Mouse (Mus musculus): ENCODE measurements around the gene Fto. TPM values are rescaled to one million over a fixed set of nuclear protein-coding genes. Genes with fewer than 3 reads are reported as not detected.
A peak's percentile ranks its signal among the peaks of the same experiment; 100 is the strongest.

The Fto gene
- total RNA-seq, 2 experiments from 2014 or later = 143 TPM

GRCm38 (mm10) chr8:91353907-91354306 lies 40.6 kb downstream of the Fto start:
- DNase-seq (ENCODE audit: low spot score in 2 of 2) = no peak
- intact Hi-C loops (cut with DNase I) = no loop called here

- DNase-seq (ENCODE audit: low spot score in 2 of 2) = no peak
- intact Hi-C loops (cut with DNase I) = no loop called here
These were observed 42.1 kb downstream of the Fto start for GRCm38 (mm10) chr8:91355301-91355905.

GRCm38 (mm10) chr8:91355956-91356699 lies 42.8 kb downstream of the Fto start:
- intact Hi-C loops (cut with DNase I) = no loop called here
- DNase-seq (ENCODE audit: low spot score in 2 of 2) = no peak

GRCm38 (mm10) chr8:91357493-91358014 lies 44.2 kb downstream of the Fto start:
- intact Hi-C loops (cut with DNase I) = no loop called here
- no peak for DNase-seq (ENCODE audit: low spot score in 2 of 2)

GRCm38 (mm10) chr8:91358016-91358415 lies 44.7 kb downstream of the Fto start:
- intact Hi-C loops (cut with DNase I) = no loop called here
- DNase-seq (ENCODE audit: low spot score in 2 of 2) = no peak

- intact Hi-C loops (cut with DNase I) = no loop called here
- DNase-seq (ENCODE audit: low spot score in 2 of 2) = no peak
These were observed 46.2 kb downstream of the Fto start for GRCm38 (mm10) chr8:91359511-91359910.

- intact Hi-C loops (cut with DNase I) = no loop called here
- DNase-seq (ENCODE audit: low spot score in 2 of 2) = no peak
These were observed 47.5 kb downstream of the Fto start for GRCm38 (mm10) chr8:91360644-91361357.

- DNase-seq (ENCODE audit: low spot score in 2 of 2) = no peak
- intact Hi-C loops (cut with DNase I) = no loop called here
These were observed 50.0 kb downstream of the Fto start for GRCm38 (mm10) chr8:91363272-91363860.

- DNase-seq (ENCODE audit: low spot score in 2 of 2) = no peak
- intact Hi-C loops (cut with DNase I) = no loop called here
These were observed 50.9 kb downstream of the Fto start for GRCm38 (mm10) chr8:91364216-91364615.

GRCm38 (mm10) chr8:91365804-91366203 lies 52.5 kb downstream of the Fto start:
- peak in 1 of 2 experiments; percentile 31 for DNase-seq (ENCODE audit: low spot score in 2 of 2)
- intact Hi-C loops (cut with DNase I) = no loop called here

- no peak for DNase-seq (ENCODE audit: low spot score in 2 of 2)
- intact Hi-C loops (cut with DNase I) = no loop called here
These were observed 57.6 kb downstream of the Fto start for GRCm38 (mm10) chr8:91370899-91371298.

- intact Hi-C loops (cut with DNase I) = no loop called here
- DNase-seq (ENCODE audit: low spot score in 2 of 2) = no peak
These were observed 58.7 kb downstream of the Fto start for GRCm38 (mm10) chr8:91371995-91372394.

GRCm38 (mm10) chr8:91372780-91373577 lies 59.7 kb downstream of the Fto start:
- no peak for DNase-seq (ENCODE audit: low spot score in 2 of 2)
- intact Hi-C loops (cut with DNase I) = no loop called here

GRCm38 (mm10) chr8:91375054-91375938 lies 62.0 kb downstream of the Fto start:
- no peak for DNase-seq (ENCODE audit: low spot score in 2 of 2)
- intact Hi-C loops (cut with DNase I) = loop anchor here (5.0 kb wide), 2 partner anchors 427 to 982 kb away; partner anchors contain the start of genes Irx3 and Irx5

- DNase-seq (ENCODE audit: low spot score in 2 of 2) = peak in 1 of 2 experiments; percentile 58
- intact Hi-C loops (cut with DNase I) = loop anchor here (5.0 kb wide), 2 partner anchors 426 to 981 kb away; partner anchors contain the start of genes Irx3 and Irx5
These were observed 63.5 kb downstream of the Fto start for GRCm38 (mm10) chr8:91376785-91377184.

- intact Hi-C loops (cut with DNase I) = loop anchor here (5.0 kb wide), 2 partner anchors 425 to 980 kb away; partner anchors contain the start of genes Irx3 and Irx5
These were observed 64.0 kb downstream of the Fto start for GRCm38 (mm10) chr8:91377275-91377674.

GRCm38 (mm10) chr8:91378846-91379499 lies 65.6 kb downstream of the Fto start:
- intact Hi-C loops (cut with DNase I) = loop anchor here (5.0 kb wide), 2 partner anchors 423 to 978 kb away; partner anchors contain the start of genes Irx3 and Irx5
- peak; percentile 78 to 80 for DNase-seq (ENCODE audit: low spot score in 2 of 2)

More at GRCm38 (mm10) chr8:91377275-91377674, 64.0 kb downstream of the Fto start:
- no peak for DNase-seq (ENCODE audit: low spot score in 2 of 2)

Measured in left cerebral cortex, postnatal 25 days (tissue).